Mouse (Mus musculus) c-Kit-positive CD71-positive TER-119-negative erythroid progenitor cells, embryonic 14.5 days (primary cell): Measurements from ENCODE around the gene Cenpf.

Source experiments
- DNase-seq: peaks from one replicate; pipeline ENCODE4 v3.0.0-alpha.2; 2013; ENCODE audit warnings: low read depth

The Cenpf gene

DNA sequence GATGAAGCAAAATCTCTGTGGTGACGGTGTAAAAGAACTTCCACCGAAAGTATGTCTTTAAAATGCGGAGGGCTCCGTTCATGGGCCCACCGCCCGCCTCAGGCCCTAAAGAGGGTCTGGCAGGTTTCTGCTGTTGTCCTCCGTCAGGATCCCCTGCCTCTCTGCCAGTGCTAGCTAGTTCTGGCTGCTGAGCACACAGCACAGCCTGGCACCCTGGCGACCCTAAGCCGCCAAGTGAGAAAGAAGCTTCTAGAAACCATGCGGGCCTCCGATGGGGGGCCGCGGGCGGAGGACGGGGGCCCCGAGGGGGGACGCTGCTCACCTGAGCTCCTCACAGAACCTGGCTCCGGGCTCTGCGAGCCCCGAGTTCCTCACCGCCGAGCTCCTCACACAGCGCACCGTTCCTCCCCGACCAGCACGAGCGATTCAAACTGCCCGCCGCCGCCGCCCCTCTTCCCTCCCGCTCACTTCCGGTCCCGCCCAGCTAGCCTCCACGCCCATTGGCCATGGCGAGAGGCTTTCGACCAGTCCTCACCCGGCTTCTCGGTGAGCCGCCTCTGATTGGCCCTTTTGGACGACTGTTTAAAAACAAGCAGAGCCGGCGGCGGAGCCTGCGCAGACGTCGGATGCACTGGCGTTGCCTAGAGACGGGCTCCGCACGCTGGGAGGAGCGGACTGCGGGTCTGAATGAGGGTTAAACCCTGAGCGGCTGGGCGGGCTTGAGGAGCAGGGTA is at the start of gene Cenpf:
Gene Cenpf (minus strand): TSS at position 433 of the 734 bp plus-strand sequence.
- DNase-seq: peak; percentile 97

DNA sequence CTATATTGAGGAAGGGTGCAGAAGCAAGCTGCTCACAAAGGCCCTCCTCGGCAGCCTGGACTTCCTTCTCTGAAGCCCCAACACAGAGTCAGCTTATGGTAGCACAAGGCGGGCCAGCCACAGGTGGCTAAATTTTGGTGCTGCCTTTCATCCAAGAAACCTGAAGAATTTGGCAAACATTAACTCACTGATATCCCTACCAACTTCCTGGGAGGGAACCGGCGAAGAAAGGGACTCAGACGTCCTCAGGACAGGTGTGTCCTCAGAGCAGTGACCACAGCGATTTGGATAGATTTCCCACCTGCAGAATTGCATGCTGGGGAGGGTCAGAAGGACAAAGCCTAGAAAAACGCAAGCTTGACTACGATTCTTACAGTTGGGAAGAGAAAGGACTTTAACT is 44.3 kb upstream of the Cenpf start:
- no peak for DNase-seq

DNA sequence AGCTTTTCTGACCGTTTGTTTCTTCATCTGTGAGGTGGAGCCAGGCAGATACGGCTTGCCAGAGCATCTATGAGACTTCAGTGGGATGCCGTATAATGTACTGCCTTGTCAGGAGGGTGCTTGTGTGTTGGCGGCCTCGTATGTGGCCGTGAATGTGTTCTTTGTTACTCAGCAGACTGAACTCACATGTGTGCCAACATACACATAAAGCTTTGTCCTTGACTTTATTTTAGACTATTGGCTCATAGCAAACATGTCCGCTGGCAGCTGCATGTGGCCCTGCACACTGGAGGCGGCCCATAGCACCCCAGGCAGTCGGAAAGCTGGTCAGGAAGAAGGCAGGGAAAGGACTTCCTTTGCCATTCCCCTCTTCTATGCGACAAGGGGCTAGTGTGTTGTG is 43.8 kb upstream of the Cenpf start:
- DNase-seq: no peak

DNA sequence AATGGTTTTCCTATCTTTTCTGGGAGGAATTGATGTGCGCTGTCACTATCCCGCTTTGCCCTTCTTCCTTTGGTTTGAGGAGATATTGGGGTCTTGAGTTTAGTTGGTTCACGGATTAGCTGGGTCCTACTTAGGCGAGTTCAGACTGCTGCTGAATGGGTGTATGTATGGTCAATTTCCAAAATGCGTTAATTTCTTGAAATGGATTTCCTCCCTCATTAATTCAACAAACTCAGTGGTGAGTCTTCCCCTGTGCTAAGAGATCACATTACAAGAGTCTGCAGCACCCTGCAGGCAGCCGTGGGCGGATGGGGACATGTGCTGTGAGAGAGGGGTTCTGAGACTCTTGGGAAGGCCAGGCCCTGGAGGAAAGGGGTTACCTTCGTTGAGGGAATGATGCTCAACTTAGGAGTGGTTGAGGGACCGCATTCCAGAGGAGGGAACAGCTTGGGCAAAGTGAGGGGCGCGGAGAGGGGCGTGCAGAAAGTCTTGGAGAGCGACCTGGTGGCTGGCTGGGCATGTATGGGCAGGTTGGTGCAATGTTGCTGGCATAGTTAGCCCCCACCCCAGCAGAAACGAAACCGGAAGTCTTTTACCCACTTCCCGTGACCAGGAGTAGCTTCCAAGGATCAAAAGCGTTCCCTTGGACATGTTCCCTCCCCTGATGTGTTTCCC is 41.4 kb upstream of the Cenpf start:
- DNase-seq: no peak

DNA sequence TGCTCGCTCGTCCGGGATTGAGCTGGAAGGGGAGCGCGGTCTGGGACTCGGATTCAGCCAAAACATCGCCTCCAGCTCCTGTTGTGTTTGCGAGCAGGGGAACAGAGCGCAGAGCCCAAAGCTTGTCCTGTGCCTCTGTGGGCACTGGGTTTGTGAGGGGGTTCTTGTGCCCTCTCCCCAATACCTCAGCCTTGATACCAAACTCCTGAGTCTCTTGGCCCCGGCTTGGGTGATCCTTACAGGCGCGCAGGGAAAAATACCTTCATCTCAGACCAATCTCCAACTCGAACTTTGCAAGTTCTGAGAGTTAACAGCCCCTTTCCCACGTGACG is 40.9 kb upstream of the Cenpf start:
- no peak for DNase-seq

DNA sequence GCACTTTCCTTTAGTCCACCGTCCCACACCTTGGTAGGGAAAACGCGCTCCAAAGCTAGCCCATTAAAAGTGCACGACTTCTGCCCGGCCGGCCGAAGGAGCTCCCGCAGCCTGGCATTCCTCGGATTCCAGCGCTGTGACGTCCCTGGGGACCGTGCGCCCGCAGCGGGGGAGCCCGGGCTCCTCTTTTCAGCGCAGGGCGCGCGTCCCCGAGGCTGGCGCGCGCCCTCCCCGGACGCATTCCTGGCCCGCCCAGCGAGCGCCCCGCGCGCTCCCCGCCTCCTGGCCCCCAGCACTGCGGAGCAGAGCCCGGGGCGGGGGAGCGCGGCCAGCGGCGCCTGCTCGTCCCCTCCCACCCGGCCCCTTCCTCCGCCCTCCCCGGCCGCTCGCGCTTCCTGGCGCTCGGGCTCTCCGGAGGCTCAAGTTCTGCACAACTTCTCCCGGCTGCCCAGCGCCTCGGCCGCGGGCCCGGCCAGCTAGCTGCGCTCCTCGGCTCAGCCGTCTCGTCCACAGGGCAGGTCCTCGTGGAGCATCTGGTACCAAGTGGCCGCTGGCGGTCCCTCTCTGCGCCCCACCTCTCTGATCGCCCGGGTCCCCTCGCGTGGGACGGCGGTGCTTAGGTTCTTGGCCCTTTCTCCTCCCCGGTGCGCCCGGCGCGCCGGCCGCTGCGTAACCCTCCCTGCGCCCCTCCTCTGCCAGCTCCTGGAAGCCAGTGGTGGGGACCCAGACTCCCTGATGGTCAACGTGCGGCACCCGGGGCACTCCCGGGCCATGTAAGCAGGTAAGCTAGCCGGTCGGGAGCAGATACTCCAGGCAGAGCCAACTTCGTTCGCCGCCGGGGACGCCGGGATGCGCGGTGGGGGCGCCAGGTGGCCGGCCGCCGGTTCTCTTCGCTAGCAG is 40.2 kb upstream of the Cenpf start, which contains the start of gene Ptpn14:
Gene Ptpn14 (plus strand): TSS at position 385 of the 900 bp plus-strand sequence.
- DNase-seq: no peak

DNA sequence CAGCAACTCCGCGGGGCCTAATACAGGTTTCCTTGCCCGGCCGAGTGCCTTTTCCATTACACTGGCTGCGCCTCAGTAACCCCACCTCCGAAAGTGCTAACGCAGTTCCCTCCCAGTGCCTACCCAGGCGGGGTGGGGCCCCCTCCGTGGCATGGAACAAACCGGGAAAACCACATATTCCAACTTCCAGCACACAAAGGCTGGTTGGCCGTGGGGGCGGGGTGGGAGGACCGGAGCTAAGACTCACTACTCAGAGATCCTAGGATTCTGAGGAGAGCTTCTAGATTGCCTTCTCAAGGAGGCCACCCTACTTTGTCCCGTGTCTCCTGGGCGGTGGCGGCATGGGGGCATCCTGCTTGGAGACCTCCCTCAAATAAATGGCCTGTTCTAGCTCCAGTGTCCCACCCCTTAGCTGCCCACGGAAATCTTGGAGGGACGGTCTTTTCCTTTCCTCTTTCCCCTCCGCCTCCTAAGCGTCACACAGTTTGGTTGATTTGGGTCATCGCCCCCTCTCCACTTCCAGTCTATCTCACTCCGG is 39.5 kb upstream of the Cenpf start:
- DNase-seq: no peak

DNA sequence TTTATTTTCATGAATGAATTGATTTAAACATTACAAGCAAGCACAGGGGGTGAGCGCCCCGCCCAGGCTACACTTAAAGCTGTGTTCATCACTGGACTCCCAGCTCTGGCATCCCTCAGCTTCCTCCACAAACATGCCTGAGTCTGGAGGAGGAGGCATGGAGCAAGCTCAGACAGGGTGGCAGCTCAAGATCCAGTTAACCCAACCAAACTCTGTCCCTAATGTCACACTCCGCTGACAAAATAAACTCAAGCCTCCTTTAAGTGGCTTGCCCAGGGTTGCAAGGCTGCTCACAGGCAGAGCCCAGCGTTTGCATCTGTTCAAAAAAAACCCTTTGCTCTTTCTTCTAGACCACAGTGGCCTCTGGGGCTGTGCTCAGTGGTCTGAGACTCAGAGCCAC is 38.2 kb upstream of the Cenpf start:
- no peak for DNase-seq

DNA sequence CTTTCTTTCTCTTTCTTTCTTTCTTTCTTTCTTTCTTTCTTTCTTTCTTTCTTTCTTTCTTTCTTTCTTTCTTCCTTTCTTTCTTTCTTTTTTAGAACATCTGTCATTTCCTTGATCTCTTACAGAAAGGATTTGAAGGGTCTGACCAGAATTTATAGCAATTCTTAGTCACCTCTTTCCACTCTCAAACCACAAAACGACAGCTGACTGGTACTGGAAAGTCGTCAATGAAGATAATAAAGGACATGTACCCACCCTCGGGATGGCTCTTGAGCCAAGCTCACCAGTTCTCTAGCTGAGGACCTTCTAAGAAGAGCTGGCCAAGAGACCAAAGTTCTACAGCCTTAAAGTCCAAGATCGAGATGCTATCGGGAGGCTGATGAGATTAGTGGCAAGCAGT is 30.7 kb upstream of the Cenpf start:
- DNase-seq: no peak

DNA sequence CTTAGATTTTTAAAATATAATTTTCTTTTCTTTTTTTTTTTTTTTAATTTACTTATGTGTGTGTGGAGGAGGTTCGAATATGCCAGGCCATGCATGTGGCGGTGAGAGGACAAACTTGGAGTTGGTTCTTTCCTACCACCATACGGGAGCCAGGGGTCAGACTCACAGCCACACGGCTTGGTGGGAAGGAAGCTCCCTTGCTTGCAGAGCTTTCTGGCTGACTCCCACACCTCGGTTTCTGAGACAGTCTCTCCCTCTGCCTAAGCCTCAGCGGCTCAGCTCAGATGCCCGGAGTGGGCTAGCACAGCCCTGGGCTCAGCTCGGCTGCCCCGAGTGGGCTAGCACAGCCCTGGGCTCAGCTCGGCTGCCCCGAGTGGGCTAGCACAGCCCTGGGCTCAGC is 29.7 kb upstream of the Cenpf start:
- no peak for DNase-seq

DNA sequence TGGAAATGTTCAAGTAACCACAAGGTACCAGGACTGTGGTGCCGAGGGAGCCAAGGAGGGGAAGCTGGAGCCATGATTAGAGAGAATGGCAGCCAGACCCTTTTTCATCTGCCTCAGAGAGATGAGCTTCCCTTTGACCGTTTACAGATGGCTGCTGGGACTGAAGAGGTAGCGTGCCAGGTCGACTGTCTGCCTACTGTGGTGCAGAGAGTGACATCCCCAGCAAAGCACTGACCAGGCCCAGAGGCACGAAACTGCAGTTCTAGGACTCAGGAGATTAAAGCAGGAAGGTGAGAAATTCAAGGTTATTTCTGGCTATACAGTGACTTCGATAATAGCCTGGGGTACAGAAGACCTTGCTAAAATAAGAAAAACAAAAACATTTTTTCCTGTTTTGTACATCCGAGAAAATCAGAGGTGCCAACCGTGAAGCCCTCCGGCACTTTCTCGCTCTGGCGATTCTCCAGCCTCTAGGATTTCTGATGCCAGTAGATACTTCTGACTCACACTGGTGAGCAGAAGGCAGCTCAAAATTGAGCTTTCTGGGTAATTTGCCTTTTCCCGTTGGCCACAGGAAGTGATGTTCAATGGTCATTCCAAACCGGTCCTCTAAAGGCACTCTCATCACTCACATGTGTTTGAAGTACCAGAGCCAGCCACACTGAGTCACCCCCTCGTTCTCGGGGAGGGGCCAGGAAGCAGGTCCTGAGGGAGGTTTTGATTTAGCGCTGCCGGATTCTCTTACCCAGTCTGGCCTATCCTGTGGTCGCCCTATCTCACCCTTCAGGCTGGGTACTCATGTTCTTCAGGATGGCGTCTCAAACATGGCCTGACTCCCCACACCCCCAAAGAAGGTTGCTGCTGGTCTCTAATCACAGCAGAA is 28.3 kb upstream of the Cenpf start:
- no peak for DNase-seq

DNA sequence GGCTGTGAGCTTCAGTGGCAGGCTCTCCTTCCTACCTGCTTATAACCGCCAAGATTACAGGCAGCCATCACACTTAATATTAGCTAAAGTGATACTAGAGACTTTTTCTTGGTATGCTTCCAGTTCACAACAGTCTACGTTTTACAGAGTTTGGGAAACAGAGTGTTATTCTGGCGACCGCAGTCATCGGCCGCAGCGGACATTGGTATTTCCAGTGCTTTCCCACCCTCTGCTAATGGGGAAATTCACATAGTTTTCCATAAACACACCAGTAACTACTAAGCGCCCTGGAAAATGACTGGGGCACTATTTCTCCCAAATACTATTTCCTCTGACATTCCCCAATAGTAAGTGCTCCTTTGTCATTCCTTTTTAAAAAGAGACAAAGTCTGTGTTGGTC is 21.1 kb upstream of the Cenpf start:
- no peak for DNase-seq

DNA sequence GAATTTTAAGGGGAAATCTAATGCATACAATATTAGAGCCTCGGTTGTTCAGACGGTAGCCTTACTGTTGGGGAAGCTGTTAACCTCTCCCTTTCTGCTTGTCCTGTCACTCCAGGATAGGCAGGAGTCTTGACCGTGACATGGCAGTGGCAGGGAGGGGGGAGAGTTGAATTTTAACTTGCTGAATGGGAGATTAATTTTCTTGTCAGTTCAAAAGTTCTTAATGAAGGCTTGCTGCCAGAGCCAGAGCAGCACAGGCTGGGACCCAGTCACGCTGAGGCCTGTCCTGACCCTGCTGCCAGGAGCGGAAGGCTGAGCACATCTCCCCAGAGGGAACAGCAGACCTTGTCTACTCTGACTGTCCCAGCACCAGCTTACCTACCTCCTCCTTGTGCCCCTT is 19.5 kb upstream of the Cenpf start:
- DNase-seq: no peak

DNA sequence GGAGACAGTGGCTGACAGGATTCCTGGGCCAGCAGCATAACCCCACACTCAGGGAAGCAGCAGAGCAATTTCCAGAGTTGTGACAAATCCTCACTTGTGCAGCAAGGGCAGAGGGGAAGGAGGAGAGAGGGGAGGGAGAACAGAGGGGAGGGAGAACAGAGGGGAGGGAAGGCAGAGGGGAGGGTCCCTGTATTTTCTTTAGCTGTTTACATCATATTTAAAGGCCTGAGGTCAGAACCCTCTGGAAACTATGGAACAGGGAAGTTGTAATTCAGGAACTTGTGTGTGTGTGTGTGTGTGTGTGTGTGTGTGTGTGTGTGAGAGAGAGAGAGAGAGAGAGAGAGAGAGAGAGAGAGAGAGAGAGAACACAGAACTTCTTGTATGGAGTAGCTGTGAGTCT is 19.1 kb upstream of the Cenpf start:
- no peak for DNase-seq

DNA sequence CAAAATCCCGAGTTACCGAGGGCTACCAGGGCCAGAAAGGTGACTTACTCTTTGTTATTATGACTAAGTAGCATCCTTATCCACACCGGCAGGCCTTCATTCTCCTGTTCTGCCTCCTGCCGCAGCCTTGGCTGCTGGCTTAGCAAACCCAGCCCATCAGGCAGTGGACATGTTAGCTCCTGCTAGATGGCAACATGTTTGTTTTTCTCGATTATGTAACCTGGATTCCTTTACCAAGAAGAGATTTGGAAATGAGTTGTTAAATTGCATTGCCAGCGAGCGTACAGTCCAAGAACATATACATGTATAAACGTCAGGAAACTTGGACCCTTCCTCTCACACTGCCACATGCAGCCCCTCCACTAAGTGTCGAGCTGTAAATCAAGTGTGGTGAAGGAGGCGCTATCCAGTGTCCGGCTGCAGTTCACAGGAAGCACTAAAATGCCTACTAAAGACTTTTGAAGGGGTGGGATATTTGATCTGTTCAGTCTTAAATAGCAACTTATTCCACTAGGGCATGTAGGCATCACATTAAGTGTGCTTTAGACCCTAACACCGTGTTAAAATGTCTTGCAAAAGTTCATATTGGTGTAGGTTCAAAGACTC is 18.3 kb upstream of the Cenpf start:
- no peak for DNase-seq

DNA sequence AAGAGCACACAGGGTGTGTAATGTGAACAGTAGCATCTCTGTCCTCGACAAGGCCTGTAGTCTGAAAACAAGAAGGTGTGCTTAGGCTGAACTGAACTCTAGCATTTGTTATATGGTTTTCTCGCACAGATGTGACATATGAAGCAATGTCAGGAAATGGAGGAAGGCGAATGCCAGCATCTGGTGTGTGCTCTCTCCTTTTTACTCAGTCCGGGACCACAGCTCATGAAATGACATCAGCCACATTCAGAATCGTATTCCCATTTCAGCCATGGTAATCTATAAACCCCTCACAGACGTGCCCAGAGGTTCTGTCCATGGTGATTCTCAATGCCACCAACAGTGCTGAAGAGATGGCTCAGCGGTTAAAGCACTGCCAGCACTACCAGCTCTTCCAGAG is 15.7 kb upstream of the Cenpf start:
- no peak for DNase-seq

DNA sequence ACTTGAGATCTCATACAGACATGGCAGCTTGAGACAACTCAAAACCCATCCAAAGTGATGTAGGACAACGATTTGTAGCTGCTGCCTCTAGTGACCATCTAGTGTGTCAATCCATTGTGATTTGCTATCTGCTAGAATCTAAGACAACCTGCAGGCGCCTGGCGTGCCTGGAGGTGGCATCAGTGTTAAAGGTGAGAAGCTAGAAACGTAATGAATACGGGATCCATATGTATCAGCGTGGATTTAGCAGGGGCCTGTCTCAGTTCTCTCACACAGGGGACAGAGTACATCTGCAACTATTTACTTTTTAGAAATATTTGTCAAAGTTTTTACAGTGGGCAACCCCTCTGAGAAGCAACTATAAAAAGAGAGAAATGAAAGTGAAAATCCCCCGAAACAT is 15.3 kb upstream of the Cenpf start:
- DNase-seq: no peak

DNA sequence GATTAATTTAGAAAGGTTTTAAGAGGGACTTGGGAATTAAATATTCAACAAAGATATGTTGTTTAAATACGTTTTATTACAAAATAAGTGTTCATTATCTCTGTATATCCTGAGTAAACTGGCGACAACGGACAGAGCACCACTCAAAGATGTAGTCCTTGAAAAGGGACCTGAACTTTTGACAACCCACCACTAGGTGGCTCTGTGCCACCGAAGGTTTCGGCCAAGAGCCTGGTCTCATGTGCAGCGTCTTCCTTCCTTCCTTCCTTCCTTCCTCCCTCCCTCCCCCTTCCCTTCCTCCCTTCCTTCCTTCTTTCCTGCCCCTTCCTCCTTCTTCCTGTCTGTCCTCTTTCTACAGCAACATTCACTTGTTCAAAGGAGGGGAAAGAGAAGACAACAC is 13.1 kb upstream of the Cenpf start:
- peak; percentile 44 for DNase-seq

DNA sequence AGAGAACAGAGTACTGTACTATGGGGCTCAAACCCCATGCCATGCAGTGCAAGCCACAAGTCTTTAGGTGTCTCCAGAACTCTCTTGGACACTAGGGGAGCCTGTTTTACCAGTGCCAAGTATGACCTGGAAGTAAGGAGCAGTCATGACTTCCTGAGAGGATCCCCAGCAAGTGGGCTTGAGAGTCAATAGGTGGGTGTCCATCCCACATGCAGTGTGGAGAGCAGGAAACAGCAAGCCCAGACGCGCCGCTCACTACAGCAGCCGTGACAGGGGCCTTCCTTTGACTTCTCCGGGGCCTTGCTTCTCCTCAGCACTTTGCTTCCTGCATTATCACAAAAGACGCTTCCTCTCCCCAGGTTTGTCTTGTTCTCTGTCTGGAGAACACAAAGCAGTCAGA is 12.3 kb upstream of the Cenpf start:
- DNase-seq: no peak

DNA sequence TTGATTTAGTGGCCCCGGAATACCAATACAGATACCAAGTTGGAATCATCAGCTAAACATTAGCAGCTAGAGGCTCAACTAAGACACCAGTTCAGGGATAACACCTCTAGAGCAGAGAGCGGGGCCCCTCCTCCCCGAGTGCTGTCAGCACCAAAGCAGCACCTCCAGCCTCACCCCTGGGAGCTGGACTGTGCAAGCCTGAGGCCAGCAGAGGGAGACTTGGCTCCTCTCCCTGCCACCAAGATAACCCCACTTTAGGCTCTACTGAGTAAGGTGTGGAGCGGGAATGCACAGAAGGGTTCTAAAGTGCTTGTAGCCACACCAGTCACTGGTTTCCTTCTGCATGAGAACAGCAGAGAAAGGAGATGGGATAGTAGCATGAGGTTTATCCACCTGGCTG is 10.5 kb upstream of the Cenpf start:
- no peak for DNase-seq

DNA sequence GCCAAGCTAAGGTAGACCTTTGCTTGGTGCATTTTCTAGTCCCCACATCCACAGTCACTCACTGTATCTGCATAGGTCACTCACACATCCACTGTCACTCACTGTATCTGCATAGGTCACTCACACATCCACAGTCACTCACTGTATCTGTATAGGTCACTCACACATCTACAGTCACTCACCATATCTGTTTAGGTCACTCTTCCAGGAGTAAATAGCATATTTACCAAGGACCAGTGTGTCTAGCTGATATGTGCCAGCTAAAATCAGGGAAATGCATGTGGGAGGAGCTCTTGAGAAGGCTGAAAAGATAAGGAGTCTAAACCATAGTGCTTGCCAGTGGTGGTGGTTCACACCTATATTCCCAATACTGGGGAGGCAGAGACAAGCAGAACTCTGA is 7.4 kb upstream of the Cenpf start:
- DNase-seq: no peak
